Mouse (Mus musculus): ENCODE measurements around the gene Mypop. TPM values are rescaled to one million over a fixed set of nuclear protein-coding genes. Genes with fewer than 3 reads are reported as not detected.

Mypop gene
- polyA plus RNA-seq, 2 experiments: 0.20 to 0.34 TPM

GRCm38 (mm10) chr7:19049252-19049651 is 58.2 kb downstream of the Mypop start:
- no peak overlapping the region for H3K27ac ChIP-seq
- ATAC-seq (ENCODE audit: insufficient read depth): no peak
- no peak for TF ChIP-seq CTCF (IDR thresholded peaks at IDR 0.05; ENCODE audit: low read depth)
- TF ChIP-seq EP300 (IDR thresholded peaks at IDR 0.05; ENCODE audit: low read depth): no peak

DNA sequence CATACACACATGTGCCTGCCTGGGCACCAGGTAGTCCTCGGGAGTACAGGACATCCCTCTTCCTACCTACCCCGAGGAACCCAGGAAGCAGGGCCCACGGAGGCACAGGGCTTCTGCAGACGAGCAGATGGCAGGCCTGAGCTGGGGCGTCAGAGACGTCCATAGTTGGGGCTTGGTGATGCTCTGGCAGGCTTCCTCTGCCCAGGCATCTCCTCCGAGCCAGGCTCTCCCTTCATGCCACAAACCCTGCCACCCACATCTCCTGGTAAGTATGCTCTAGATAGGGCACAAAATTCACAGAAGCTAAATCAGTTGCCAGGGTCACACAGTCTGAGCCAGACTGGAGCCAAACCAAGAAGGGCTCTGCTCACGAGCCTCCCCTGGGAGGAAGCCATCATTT is 59.1 kb downstream of the Mypop start:
- WGBS (ENCODE audit: insufficient replicate concordance): 71% methylated on average over 8 of the region's 8 CpGs

More at GRCm38 (mm10) chr7:19049252-19049651, 58.2 kb downstream of the Mypop start:
- Histone ChIP-seq H3K27me3 (ENCODE audit: control insufficient read depth, insufficient read depth, low read length) (no peaks in the 10 kb centered on the region), H3K36me3 (replicated peaks; ENCODE audit: control insufficient read depth, insufficient read depth, low read depth) (peaks cover 37% of the 10 kb centered on the region), H3K4me2 (ENCODE audit: low read depth) (no peak overlapping the region), H3K4me1 (replicated peaks; ENCODE audit: control insufficient read depth in 2 of 2, insufficient read depth in 2 of 2, low read length in 1 of 2) (no peaks in the 10 kb centered on the region), H3K9me3 (ENCODE audit: control insufficient read depth, low read length) (no peaks in the 10 kb centered on the region), H3K9ac (replicated peaks) (no peak overlapping the region), H3K4me3 (ENCODE audit: insufficient read depth in 1 of 2, low read depth in 2 of 2, low read length in 2 of 2) (no peak overlapping the region)
- no peak for DNase-seq (ENCODE audit: low read depth in 3 of 3, low spot score in 3 of 3)
- 77% methylated on average over 5 of the region's 5 CpGs for WGBS (ENCODE audit: insufficient replicate concordance)

GRCm38 (mm10) chr7:19051161-19051560 is 60.1 kb downstream of the Mypop start:
- TF ChIP-seq CTCF (IDR thresholded peaks at IDR 0.05; ENCODE audit: low read depth): no peak
- TF ChIP-seq EP300 (IDR thresholded peaks at IDR 0.05; ENCODE audit: low read depth): no peak
- Histone ChIP-seq H3K9me3 (ENCODE audit: control insufficient read depth, low read length) (no peaks in the 10 kb centered on the region), H3K9ac (replicated peaks) (no peak overlapping the region), H3K27ac (no peak overlapping the region), H3K4me2 (ENCODE audit: low read depth) (no peak overlapping the region), H3K27me3 (ENCODE audit: control insufficient read depth, insufficient read depth, low read length) (no peaks in the 10 kb centered on the region), H3K4me3 (ENCODE audit: insufficient read depth in 1 of 2, low read depth in 2 of 2, low read length in 2 of 2) (no peak overlapping the region), H3K36me3 (replicated peaks; ENCODE audit: control insufficient read depth, insufficient read depth, low read depth) (peaks cover 29% of the 10 kb centered on the region), H3K4me1 (replicated peaks; ENCODE audit: control insufficient read depth in 2 of 2, insufficient read depth in 2 of 2, low read length in 1 of 2) (no peaks in the 10 kb centered on the region)
- DNase-seq (ENCODE audit: low read depth in 3 of 3, low spot score in 3 of 3) (no peak), ATAC-seq (ENCODE audit: insufficient read depth) (no peak)
- WGBS (ENCODE audit: insufficient replicate concordance): 66% methylated on average over 4 of the region's 4 CpGs

More for the DNA sequence above, 59.1 kb downstream of the Mypop start:
- H3K9me3 ChIP-seq (ENCODE audit: control insufficient read depth, low read length): no peaks in the 10 kb centered on the region
- no peak overlapping the region for H3K27ac ChIP-seq
- ATAC-seq (ENCODE audit: insufficient read depth) (no peak), DNase-seq (ENCODE audit: low read depth in 3 of 3, low spot score in 3 of 3) (no peak)
- TF ChIP-seq CTCF (IDR thresholded peaks at IDR 0.05; ENCODE audit: low read depth): no peak
- no peak for TF ChIP-seq EP300 (IDR thresholded peaks at IDR 0.05; ENCODE audit: low read depth)
- no peak overlapping the region for H3K4me2 ChIP-seq (ENCODE audit: low read depth)
- no peaks in the 10 kb centered on the region for H3K4me1 ChIP-seq (replicated peaks; ENCODE audit: control insufficient read depth in 2 of 2, insufficient read depth in 2 of 2, low read length in 1 of 2)
- H3K27me3 ChIP-seq (ENCODE audit: control insufficient read depth, insufficient read depth, low read length): no peaks in the 10 kb centered on the region
- H3K4me3 ChIP-seq (ENCODE audit: insufficient read depth in 1 of 2, low read depth in 2 of 2, low read length in 2 of 2): no peak overlapping the region
- H3K9ac ChIP-seq (replicated peaks): no peak overlapping the region
- peaks cover 37% of the 10 kb centered on the region for H3K36me3 ChIP-seq (replicated peaks; ENCODE audit: control insufficient read depth, insufficient read depth, low read depth)

Other genes with a start within 250 kb of the Mypop start
- gene Psg19, start 192.7 kb upstream of the Mypop start, polyA plus RNA-seq (2012; rRNA removed): not detected in 2 replicates
- not detected in 2 replicates for gene Psg19, start 192.7 kb upstream of the Mypop start, polyA plus RNA-seq (2014; fragmentation: Nextera tagmentation; extraction: Ambion mirVana)
- gene Psg17, start 169.6 kb upstream of the Mypop start, polyA plus RNA-seq (2012; rRNA removed): 0.03 TPM in 1 of 2 replicates, not detected in the other
- gene Psg17, start 169.6 kb upstream of the Mypop start, polyA plus RNA-seq (2014; fragmentation: Nextera tagmentation; extraction: Ambion mirVana): not detected in 2 replicates
- 0.16 and 0.18 TPM in 2 replicates for gene Mill2, start 151.3 kb upstream of the Mypop start, polyA plus RNA-seq (2012; rRNA removed)
- 0.09 and 0.19 TPM in 2 replicates for gene Mill2, start 151.3 kb upstream of the Mypop start, polyA plus RNA-seq (2014; fragmentation: Nextera tagmentation; extraction: Ambion mirVana)
- 10.5 and 15.1 TPM in 2 replicates for gene Pglyrp1, start 119.9 kb upstream of the Mypop start, polyA plus RNA-seq (2012; rRNA removed)
- 23.2 and 32.0 TPM in 2 replicates for gene Pglyrp1, start 119.9 kb upstream of the Mypop start, polyA plus RNA-seq (2014; fragmentation: Nextera tagmentation; extraction: Ambion mirVana)
- 6.5 and 10.0 TPM in 2 replicates for gene Ccdc61, start 80.8 kb upstream of the Mypop start, polyA plus RNA-seq (2012; rRNA removed)
- 5.5 and 6.7 TPM in 2 replicates for gene Ccdc61, start 80.8 kb upstream of the Mypop start, polyA plus RNA-seq (2014; fragmentation: Nextera tagmentation; extraction: Ambion mirVana)
- 0.11 TPM in 2 replicates for gene Nova2, start 65.4 kb upstream of the Mypop start, polyA plus RNA-seq (2012; rRNA removed)
- gene Nova2, start 65.4 kb upstream of the Mypop start, polyA plus RNA-seq (2014; fragmentation: Nextera tagmentation; extraction: Ambion mirVana): 0.03 and 0.05 TPM in 2 replicates
- not detected in 2 replicates for gene Nanos2, start 3.8 kb upstream of the Mypop start, polyA plus RNA-seq (2012; rRNA removed)
- gene Nanos2, start 3.8 kb upstream of the Mypop start, polyA plus RNA-seq (2014; fragmentation: Nextera tagmentation; extraction: Ambion mirVana): not detected in 2 replicates
- gene Irf2bp1, start 12.8 kb downstream of the Mypop start, polyA plus RNA-seq (2012; rRNA removed): 6.8 and 8.3 TPM in 2 replicates
- gene Irf2bp1, start 12.8 kb downstream of the Mypop start, polyA plus RNA-seq (2014; fragmentation: Nextera tagmentation; extraction: Ambion mirVana): 6.8 and 7.9 TPM in 2 replicates
- gene Foxa3, start 32.3 kb downstream of the Mypop start, polyA plus RNA-seq (2012; rRNA removed): 12.2 and 13.9 TPM in 2 replicates
- gene Foxa3, start 32.3 kb downstream of the Mypop start, polyA plus RNA-seq (2014; fragmentation: Nextera tagmentation; extraction: Ambion mirVana): 25.7 and 26.5 TPM in 2 replicates
- 27.3 and 29.1 TPM in 2 replicates for gene Sympk, start 33.1 kb downstream of the Mypop start, polyA plus RNA-seq (2012; rRNA removed)
- 10.7 and 11.8 TPM in 2 replicates for gene Sympk, start 33.1 kb downstream of the Mypop start, polyA plus RNA-seq (2014; fragmentation: Nextera tagmentation; extraction: Ambion mirVana)
- not detected in 2 replicates for gene Rsph6a, start 63.4 kb downstream of the Mypop start, polyA plus RNA-seq (2012; rRNA removed)
- not detected in 2 replicates for gene Rsph6a, start 63.4 kb downstream of the Mypop start, polyA plus RNA-seq (2014; fragmentation: Nextera tagmentation; extraction: Ambion mirVana)
- gene Dmwd, start 85.0 kb downstream of the Mypop start, polyA plus RNA-seq (2012; rRNA removed): 18.1 and 20.2 TPM in 2 replicates
- 3.5 and 3.7 TPM in 2 replicates for gene Dmwd, start 85.0 kb downstream of the Mypop start, polyA plus RNA-seq (2014; fragmentation: Nextera tagmentation; extraction: Ambion mirVana)
- gene Dmpk, start 92.6 kb downstream of the Mypop start, polyA plus RNA-seq (2012; rRNA removed): 17.9 and 20.7 TPM in 2 replicates
- gene Dmpk, start 92.6 kb downstream of the Mypop start, polyA plus RNA-seq (2014; fragmentation: Nextera tagmentation; extraction: Ambion mirVana): 8.3 and 10.6 TPM in 2 replicates
- 3.3 and 4.3 TPM in 2 replicates for gene Six5, start 103.3 kb downstream of the Mypop start, polyA plus RNA-seq (2012; rRNA removed)
- 0.60 and 1.3 TPM in 2 replicates for gene Six5, start 103.3 kb downstream of the Mypop start, polyA plus RNA-seq (2014; fragmentation: Nextera tagmentation; extraction: Ambion mirVana)
- 0.14 and 0.25 TPM in 2 replicates for gene Gm4969, start 127.1 kb downstream of the Mypop start, polyA plus RNA-seq (2012; rRNA removed)
- 0.16 and 0.22 TPM in 2 replicates for gene Gm4969, start 127.1 kb downstream of the Mypop start, polyA plus RNA-seq (2014; fragmentation: Nextera tagmentation; extraction: Ambion mirVana)
- gene Fbxo46, start 128.6 kb downstream of the Mypop start, polyA plus RNA-seq (2012; rRNA removed): 2.0 and 2.6 TPM in 2 replicates
- gene Fbxo46, start 128.6 kb downstream of the Mypop start, polyA plus RNA-seq (2014; fragmentation: Nextera tagmentation; extraction: Ambion mirVana): 2.6 and 3.0 TPM in 2 replicates
- gene Qpctl, start 158.0 kb downstream of the Mypop start, polyA plus RNA-seq (2012; rRNA removed): 2.2 and 2.3 TPM in 2 replicates
- 2.3 and 3.0 TPM in 2 replicates for gene Qpctl, start 158.0 kb downstream of the Mypop start, polyA plus RNA-seq (2014; fragmentation: Nextera tagmentation; extraction: Ambion mirVana)
- gene Snrpd2, start 158.5 kb downstream of the Mypop start, polyA plus RNA-seq (2012; rRNA removed): 40.7 and 67.5 TPM in 2 replicates
- gene Snrpd2, start 158.5 kb downstream of the Mypop start, polyA plus RNA-seq (2014; fragmentation: Nextera tagmentation; extraction: Ambion mirVana): 75.3 and 76.0 TPM in 2 replicates
- gene Gipr, start 174.9 kb downstream of the Mypop start, polyA plus RNA-seq (2012; rRNA removed): 0.05 and 0.16 TPM in 2 replicates
- 0.10 TPM in 1 of 2 replicates, not detected in the other for gene Gipr, start 174.9 kb downstream of the Mypop start, polyA plus RNA-seq (2014; fragmentation: Nextera tagmentation; extraction: Ambion mirVana)
- gene Eml2, start 185.2 kb downstream of the Mypop start, polyA plus RNA-seq (2012; rRNA removed): 6.1 and 7.3 TPM in 2 replicates
- gene Eml2, start 185.2 kb downstream of the Mypop start, polyA plus RNA-seq (2014; fragmentation: Nextera tagmentation; extraction: Ambion mirVana): 0.98 and 1.3 TPM in 2 replicates
- 0.35 and 0.53 TPM in 2 replicates for gene Gpr4, start 221.3 kb downstream of the Mypop start, polyA plus RNA-seq (2012; rRNA removed)
- 0.10 and 0.23 TPM in 2 replicates for gene Gpr4, start 221.3 kb downstream of the Mypop start, polyA plus RNA-seq (2014; fragmentation: Nextera tagmentation; extraction: Ambion mirVana)
- 8.3 and 9.1 TPM in 2 replicates for gene Opa3, start 237.1 kb downstream of the Mypop start, polyA plus RNA-seq (2012; rRNA removed)
- gene Opa3, start 237.1 kb downstream of the Mypop start, polyA plus RNA-seq (2014; fragmentation: Nextera tagmentation; extraction: Ambion mirVana): 12.8 and 14.6 TPM in 2 replicates